Mouse (Mus musculus) cerebellum, adult 2 months (tissue): ENCODE measurements around the gene Art3. TPM values are rescaled to one million over a fixed set of nuclear protein-coding genes. Genes with fewer than 3 reads are reported as not detected.

ENCODE experiments used
- DNase-seq, 2 experiments: peaks; one replicate each; pipeline ENCODE4 v3.0.0; 2021
- H3K27ac ChIP-seq: fragments of 200-500 bp; 2 replicates; pipeline ENCODE4 v1.5.1; 2012; ENCODE audit warnings: low read length, control low read depth, inconsistent platforms; ENCODE audit not compliant: insufficient read depth
- H3K27me3 ChIP-seq: fragments of 200-500 bp; 2 replicates; pipeline ENCODE4 v1.6.1; 2012; ENCODE audit warnings: inconsistent platforms, mild to moderate bottlenecking, low read length, moderate library complexity; ENCODE audit not compliant: control insufficient read depth, insufficient read depth
- H3K4me1 ChIP-seq: fragments of 200-500 bp; 2 replicates; pipeline ENCODE4 v1.6.1; 2011; ENCODE audit warnings: low read length; ENCODE audit not compliant: control insufficient read depth, insufficient read depth
- H3K4me3 ChIP-seq: fragments of 200-500 bp; replicated peaks from 2 replicates; pipeline ENCODE3; 2011; ENCODE audit warnings: mild to moderate bottlenecking, low read depth, low read length, control low read depth; ENCODE audit not compliant: insufficient read depth
- CTCF ChIP-seq: fragments of 200-500 bp; IDR thresholded peaks from 2 replicates; pipeline ENCODE4 v1.5.1; 2011; ENCODE audit warnings: low read depth, mild to moderate bottlenecking, control low read depth, low read length, moderate library complexity, borderline replicate concordance; ENCODE audit not compliant: insufficient read depth
- POLR2A ChIP-seq: fragments of 200-500 bp; IDR thresholded peaks from 2 replicates; pipeline ENCODE4 v1.6.1; 2011; ENCODE audit warnings: low read length, control low read depth, borderline replicate concordance; ENCODE audit not compliant: insufficient read depth
- WGBS: fragments of 180-500 bp; shearing (Covaris S2); methylation state at CpG from one replicate; pipeline ENCODE4 v1.1.7; 2018; 5-methylcytosine and 5-hydroxymethylcytosine counted together
- polyA plus RNA-seq: library from polyadenylated mRNA; depleted of rRNA; stranded (reverse); fragments of >200 nt; gene quantifications from 2 replicates; pipeline ENCODE4 v1.2.3, GENCODE M21; 2012

Art3 gene
- polyA plus RNA-seq, 1 experiment = 17.8 TPM

GRCm38 (mm10) chr5:92398153-92398552 lies 66.5 kb downstream of the Art3 start:
- Histone ChIP-seq H3K27me3 (no peaks in the 10 kb centered on the region; the same call in 1 of the 2 replicates), H3K4me1 (no peaks in the 10 kb centered on the region), H3K27ac (no peak overlapping the region), H3K4me3 (no peak overlapping the region)
- TF ChIP-seq POLR2A (no peak), CTCF (peak; percentile 75)
- WGBS = 25% methylated on average over 5 of the region's 5 CpGs
- peak; percentile 58 to 67 for DNase-seq

GRCm38 (mm10) chr5:92402816-92403215 lies 71.2 kb downstream of the Art3 start:
- H3K27ac ChIP-seq = no peak overlapping the region
- no peaks in the 10 kb centered on the region for H3K27me3 ChIP-seq
- DNase-seq = no peak
- TF ChIP-seq CTCF (no peak), POLR2A (no peak)
- WGBS = 76% methylated on average over 9 of the region's 9 CpGs
- no peaks in the 10 kb centered on the region for H3K4me1 ChIP-seq
- H3K4me3 ChIP-seq = no peak overlapping the region

GRCm38 (mm10) chr5:92403562-92404399 lies 72.2 kb downstream of the Art3 start:
- 58% methylated on average over 10 of the region's 10 CpGs for WGBS
- H3K27me3 ChIP-seq = no peaks in the 10 kb centered on the region
- no peaks in the 10 kb centered on the region for H3K4me1 ChIP-seq
- TF ChIP-seq POLR2A (no peak), CTCF (no peak)
- DNase-seq = no peak
- no peak overlapping the region for H3K4me3 ChIP-seq
- no peak overlapping the region for H3K27ac ChIP-seq

DNA sequence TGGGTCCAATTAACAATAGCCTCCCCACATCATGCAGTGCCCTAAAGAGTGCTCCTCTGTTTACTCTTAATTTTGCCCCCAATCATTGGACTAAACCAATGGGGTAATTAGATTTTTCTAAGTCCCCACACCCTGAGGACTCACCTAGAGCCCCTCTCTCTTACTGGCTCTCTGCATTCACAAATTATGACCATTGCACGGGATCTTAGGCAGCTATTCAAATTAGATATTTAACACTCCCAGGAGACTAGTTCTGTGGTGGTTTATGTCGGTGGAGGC lies 72.7 kb downstream of the Art3 start:
- H3K27ac ChIP-seq = no peak overlapping the region
- no peak overlapping the region for H3K4me3 ChIP-seq
- WGBS = 34% methylated on average over 2 of the region's 2 CpGs

DNA sequence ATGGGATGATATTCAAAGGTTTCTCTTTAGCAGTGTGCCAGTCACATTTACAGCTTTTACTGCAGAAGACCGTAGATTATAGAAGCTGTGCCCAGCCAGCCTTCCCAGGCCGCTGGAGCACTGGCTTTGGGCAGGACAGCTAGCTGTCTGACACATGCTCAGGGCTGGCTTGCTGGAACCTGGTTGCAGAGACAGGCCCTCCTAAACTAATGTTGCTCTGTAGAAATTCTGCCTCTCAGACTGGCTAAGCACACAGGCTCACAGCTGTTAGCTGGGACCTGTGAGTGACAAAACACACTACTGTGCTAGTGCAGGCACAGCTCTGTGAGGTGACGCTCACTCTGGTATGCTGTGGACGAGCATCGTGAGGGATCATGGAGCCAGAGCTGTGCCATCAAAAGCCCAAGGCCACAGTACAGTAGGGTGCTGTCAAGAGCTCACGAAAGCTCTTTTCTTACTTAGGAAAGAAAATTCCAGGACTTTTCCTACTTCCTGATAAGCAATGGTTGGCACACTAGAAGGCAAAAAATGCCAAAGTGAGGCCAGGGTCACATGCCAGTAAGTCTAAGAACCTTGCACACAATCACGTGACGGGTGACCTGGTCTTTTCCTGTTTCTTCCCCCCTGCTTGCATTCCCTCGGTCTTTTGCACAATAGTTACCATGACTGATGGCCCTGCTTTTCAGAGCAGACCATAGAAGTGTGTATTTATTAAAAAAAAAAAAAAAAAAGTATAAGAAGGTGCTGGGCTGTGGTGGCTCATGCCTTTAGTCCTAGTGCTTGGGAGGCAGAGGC lies 77.9 kb downstream of the Art3 start:
- TF ChIP-seq POLR2A (no peak), CTCF (no peak)
- Histone ChIP-seq H3K27me3 (no peaks in the 10 kb centered on the region), H3K27ac (no peak overlapping the region), H3K4me1 (no peaks in the 10 kb centered on the region), H3K4me3 (no peak overlapping the region)
- 80% methylated on average over 9 of the region's 9 CpGs for WGBS
- no peak for DNase-seq

More for the DNA sequence above, 72.7 kb downstream of the Art3 start:
- Histone ChIP-seq H3K27me3 (no peaks in the 10 kb centered on the region), H3K4me1 (no peaks in the 10 kb centered on the region)
- TF ChIP-seq CTCF = no peak
- no peak for TF ChIP-seq POLR2A
- DNase-seq = no peak

DNA sequence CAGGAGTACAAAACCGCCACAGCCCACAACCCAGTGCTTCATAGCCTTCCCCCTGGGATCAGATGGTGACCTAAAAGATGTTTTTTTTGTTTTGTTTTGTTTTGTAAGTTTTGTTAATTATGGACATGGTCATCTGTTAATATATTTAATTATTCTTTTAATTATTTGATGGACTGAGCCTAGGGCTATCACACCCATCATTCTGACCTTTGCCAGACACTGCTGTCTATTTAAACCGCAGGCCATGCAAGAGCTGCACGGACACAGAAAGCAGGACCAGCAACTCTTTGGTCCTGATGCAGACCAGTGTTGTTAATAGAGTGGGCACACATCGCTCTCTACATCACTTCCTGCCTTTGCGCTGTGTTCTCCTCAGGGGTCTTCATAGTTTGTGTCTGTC lies 78.9 kb downstream of the Art3 start:
- no peak for TF ChIP-seq POLR2A
- H3K27ac ChIP-seq = no peak overlapping the region
- 90% methylated on average over 5 of the region's 5 CpGs for WGBS

DNA sequence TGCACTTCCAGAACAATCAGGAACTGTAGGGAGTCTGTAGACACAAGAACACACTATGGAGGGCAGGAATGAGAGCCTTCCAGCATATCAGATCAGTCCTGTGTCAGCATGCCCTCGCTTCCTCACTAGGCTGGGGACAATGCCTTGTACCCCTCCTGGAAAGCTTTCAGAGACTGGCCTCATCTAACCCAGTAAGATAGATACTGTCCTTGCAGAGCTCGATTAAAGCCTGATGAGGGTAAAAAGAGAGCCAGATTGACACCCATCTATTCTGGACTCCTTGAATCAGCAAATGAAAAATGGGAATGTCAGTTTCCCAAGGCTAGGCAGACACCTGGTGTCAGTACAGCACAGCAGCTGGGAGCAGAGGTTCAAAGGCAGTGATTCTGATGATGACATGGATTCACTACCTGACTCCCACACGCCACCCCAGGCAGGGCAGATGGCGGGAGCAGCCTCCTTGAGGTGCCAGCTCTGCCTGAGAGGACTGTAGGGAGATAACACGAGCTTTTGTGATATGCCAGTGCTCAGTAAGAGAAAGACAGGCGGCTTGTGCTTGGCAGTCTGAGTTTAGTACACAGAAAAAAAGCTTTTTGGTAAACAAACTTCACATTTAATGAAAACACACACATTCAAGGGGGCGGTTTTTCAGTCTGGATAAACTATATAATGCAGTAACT lies 80.0 kb downstream of the Art3 start:
- DNase-seq = no peak
- no peak overlapping the region for H3K4me3 ChIP-seq
- H3K27ac ChIP-seq = no peak overlapping the region
- WGBS = 54% methylated on average over 7 of the region's 7 CpGs
- TF ChIP-seq CTCF (no peak), POLR2A (no peak)
- no peaks in the 10 kb centered on the region for H3K27me3 ChIP-seq
- no peaks in the 10 kb centered on the region for H3K4me1 ChIP-seq

More for the DNA sequence above, 78.9 kb downstream of the Art3 start:
- DNase-seq = no peak
- no peaks in the 10 kb centered on the region for H3K27me3 ChIP-seq
- no peak overlapping the region for H3K4me3 ChIP-seq
- H3K4me1 ChIP-seq = no peaks in the 10 kb centered on the region
